Mouse (Mus musculus): ENCODE measurements around the gene Ccl22. TPM values are rescaled to one million over a fixed set of nuclear protein-coding genes. Genes with fewer than 3 reads are reported as not detected.

The Ccl22 gene
- polyA plus RNA-seq, 1 experiment from 2014 or later, result not detected

DNA sequence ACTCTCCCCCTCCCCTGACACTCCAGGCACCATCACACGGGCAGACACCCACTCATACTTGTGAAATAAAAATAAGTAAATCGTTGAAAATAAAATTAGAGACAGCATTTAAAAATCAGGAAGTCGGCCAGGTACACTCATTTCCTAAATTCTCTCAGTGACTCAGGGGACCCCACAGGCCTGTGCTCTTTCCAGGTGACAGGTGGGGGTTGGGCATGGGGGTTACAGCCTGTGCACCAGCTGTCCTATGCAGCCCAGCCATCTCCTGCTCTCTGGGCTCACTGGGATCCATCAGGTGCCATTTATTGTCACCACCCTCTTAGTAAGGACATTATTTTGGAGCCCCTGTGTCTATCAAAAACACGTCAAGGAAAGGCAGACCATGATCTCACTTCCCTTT, 38.5 kb downstream of the Ccl22 start:
- peaks cover 13% of the 10 kb centered on the region; the same call in 1 of the 2 replicates for H3K36me3 ChIP-seq
- no peak overlapping the region for H3K4me3 ChIP-seq
- peaks cover 38% of the 10 kb centered on the region for H3K4me1 ChIP-seq
- DNase-seq (ENCODE audit: low spot score), result no peak
- no peak overlapping the region for H3K27ac ChIP-seq (replicated peaks)
- whole genome bisulfite sequencing, result 83% methylated on average over 4 of the region's 4 CpGs
- peaks cover 25% of the 10 kb centered on the region; the same call in 1 of the 2 replicates for H3K27me3 ChIP-seq (ENCODE audit: low read depth, poor library complexity, severe bottlenecking)
- H3K9me3 ChIP-seq (replicated peaks), result no peaks in the 10 kb centered on the region

DNA sequence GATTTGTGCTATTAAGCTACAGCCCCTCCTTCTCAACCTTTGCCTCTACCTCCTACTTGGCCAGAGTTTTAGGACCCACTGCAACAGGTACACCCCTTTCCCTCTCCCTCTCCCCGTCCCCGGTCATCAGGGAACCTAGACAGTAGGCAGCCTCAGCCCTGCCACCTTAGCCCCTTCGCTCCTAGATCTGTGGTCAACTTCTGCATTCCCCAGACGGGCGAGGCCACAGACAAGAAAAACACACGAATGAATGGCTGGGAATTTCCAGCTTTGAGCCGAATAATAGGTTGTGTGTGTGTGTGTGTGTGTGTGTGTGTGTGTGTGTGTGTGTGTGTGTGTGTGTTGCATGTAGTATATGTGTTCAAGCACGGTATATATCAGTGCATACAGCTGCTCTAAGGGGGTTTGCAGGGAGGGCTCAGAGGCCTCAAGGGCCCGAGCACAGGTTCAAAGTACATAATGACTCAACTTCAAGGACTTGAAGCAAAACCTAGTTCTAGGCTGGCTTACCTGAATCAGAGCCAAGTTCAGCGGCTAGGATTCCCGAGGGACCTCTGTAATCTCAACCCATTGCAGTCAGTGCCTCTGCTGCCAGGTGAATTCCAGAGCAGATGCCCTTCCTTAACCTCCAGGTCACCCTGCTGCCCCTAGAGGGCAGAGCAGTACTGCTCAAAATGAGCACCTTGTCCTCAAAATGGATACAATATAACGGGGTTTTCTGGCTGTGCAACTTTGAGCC, 40.0 kb downstream of the Ccl22 start:
- Histone ChIP-seq H3K9me3 (replicated peaks) (no peaks in the 10 kb centered on the region), H3K36me3 (0 out of 2 replicates have a peak, but pooled peaks cover 5% of the 10 kb centered on the region), H3K4me1 (peaks cover 45% of the 10 kb centered on the region), H3K4me3 (no peak overlapping the region), H3K27me3 (ENCODE audit: low read depth, poor library complexity, severe bottlenecking) (peaks cover 24% of the 10 kb centered on the region; the same call in 1 of the 2 replicates), H3K27ac (replicated peaks) (no peak overlapping the region; the same call in 1 of the 2 replicates)
- no peak for DNase-seq (ENCODE audit: low spot score)
- 72% methylated on average over 12 of the region's 12 CpGs for WGBS

DNA sequence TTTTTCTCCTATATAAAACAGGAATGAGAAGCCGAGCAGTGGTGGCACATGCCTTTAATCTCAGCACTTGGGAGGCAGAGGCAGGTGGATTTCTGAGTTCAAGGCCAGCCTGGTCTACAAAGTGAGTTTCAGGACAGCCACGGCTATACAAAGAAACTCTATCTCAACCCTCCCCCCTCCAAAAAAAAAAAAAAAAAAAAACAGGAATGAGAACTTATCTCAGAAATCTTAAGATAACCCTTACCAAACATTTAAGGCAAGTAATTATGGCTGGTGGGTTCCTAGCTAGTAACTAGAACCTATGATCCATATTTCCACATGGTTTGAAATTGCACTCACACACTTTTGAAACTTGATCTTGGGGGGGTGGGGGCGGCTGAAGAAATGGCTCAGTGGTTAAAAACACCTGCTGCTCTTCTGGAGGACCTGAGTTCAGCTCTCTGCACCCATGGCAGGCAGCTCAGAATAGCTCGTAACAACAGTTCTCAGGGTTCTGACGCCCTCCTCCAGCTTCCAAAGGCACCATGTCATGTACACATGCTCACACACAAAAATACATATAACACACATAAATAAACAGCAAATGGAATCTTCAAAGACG, 40.7 kb downstream of the Ccl22 start:
- Histone ChIP-seq H3K36me3 (no peaks in the 10 kb centered on the region), H3K4me1 (peaks cover 42% of the 10 kb centered on the region), H3K9me3 (replicated peaks) (no peaks in the 10 kb centered on the region), H3K27ac (replicated peaks) (no peak overlapping the region), H3K4me3 (no peak overlapping the region), H3K27me3 (ENCODE audit: low read depth, poor library complexity, severe bottlenecking) (peaks cover 17% of the 10 kb centered on the region; the same call in 1 of the 2 replicates)
- WGBS, result 75% methylated on average over 6 of the region's 6 CpGs
- no peak for DNase-seq (ENCODE audit: low spot score)

DNA sequence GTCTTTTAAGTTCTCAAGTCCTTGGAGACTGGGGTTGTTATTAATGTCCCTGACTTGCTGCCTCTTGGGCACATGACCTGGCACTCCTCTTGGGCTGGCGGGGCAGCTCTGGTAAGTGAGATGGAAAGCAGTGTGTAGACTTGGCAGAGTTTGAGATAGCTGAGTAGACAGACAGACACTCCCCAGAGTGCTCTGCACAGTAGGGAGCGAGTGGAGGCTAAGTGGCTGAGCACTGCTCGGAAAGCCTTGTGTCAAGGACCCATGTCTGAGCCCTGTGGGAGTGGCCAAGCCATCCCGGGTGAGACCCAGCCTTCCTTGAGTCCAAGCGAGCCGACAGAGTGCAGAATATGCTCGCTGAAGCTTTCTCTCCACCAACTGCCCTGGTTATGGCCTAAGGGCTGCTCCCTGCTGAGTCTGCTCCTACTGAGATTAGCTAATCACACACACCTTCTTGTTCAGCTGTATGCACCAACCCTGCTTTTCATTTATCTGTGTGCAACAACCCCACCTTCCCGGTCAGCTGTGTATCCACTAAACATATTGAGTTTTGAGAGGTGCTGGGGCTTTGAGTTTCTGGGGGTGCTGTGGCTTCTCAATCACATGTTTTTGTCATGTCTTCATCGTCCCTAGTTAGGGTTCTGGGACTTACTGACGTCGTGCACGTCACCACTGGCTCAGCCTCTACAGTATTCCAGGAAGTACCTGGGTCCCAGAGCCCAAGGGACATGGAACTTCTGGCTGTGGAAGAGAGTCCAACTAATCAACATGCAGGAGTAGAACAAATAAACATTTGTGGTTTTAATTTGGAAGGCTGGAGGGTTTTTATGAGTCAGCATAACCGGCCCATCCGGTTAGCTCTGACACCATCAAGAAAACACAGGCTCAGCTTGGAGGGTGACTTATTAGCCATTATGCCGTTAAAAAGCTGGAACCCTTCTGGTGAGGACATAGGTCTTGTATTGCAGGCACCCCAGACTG, 42.4 kb downstream of the Ccl22 start:
- peaks cover 11% of the 10 kb centered on the region; the same call in 1 of the 2 replicates for H3K27me3 ChIP-seq (ENCODE audit: low read depth, poor library complexity, severe bottlenecking)
- no peaks in the 10 kb centered on the region for H3K36me3 ChIP-seq
- H3K9me3 ChIP-seq (replicated peaks), result no peaks in the 10 kb centered on the region
- H3K4me3 ChIP-seq, result no peak overlapping the region
- H3K27ac ChIP-seq (replicated peaks), result no peak overlapping the region
- 74% methylated on average over 15 of the region's 15 CpGs for WGBS
- peaks cover 27% of the 10 kb centered on the region for H3K4me1 ChIP-seq
- DNase-seq (ENCODE audit: low spot score), result no peak

DNA sequence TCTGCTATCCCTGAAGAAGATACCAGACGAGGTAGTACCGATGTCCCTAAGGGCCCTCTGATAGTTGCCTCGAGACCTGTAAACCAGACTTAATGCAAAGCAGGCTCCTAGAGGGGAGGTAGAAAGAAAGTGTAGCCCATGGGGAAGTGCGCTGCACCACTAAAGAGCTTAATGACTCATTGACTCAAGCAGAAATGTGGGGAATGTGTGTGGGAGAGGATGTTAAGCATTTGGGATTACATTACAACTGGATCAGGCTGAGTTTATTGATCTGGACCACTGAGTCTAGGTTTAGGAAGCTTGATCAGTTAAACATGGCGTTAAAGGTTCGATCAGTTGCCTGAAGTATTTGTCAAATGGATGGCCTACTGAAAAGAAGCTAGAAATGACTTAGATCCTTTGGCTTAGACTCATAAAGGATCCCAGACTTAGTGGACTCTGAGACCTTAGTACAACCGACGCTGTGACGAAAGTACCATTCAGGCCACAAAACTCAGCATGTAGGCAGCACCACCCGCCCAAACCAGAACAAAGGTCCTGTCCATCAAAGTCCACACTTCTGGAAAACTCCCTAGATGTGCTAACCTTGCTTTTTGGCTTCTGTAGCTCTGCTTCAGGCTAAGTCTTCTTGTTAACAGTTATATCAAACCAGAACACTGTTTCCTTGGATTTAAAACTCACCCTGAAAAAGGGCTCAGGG, 44.0 kb downstream of the Ccl22 start:
- H3K27ac ChIP-seq (replicated peaks), result peak overlapping the region; percentile 61

DNA sequence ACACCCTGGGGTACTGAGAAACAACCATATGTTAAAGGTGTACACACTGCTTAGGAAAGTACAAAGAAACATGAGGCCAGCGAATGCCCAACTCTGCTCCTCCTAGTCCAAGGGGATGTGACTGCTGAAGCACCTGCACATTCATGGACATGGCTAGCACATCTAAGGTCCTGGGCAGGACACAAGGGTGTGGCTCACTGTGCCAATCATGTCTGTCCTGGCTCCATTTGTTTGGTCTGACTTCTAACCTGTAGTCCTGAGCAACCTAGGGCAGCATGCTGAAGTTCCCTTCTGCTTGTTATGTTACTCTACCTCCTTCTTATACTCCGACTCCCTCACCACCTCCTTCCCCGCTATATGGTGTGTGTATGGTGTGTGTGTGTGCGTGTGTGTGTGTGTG, 49.0 kb downstream of the Ccl22 start:
- DNase-seq (ENCODE audit: low spot score), result no peak
- Histone ChIP-seq H3K9me3 (replicated peaks) (no peaks in the 10 kb centered on the region), H3K27me3 (ENCODE audit: low read depth, poor library complexity, severe bottlenecking) (no peaks in the 10 kb centered on the region), H3K36me3 (no peaks in the 10 kb centered on the region), H3K4me1 (peaks cover 13% of the 10 kb centered on the region), H3K4me3 (no peak overlapping the region), H3K27ac (replicated peaks) (no peak overlapping the region)
- WGBS, result 93% methylated on average over 4 of the region's 4 CpGs

More for the DNA sequence above, 44.0 kb downstream of the Ccl22 start:
- WGBS, result 47% methylated on average over 10 of the region's 10 CpGs
- Histone ChIP-seq H3K27me3 (ENCODE audit: low read depth, poor library complexity, severe bottlenecking) (peaks cover 11% of the 10 kb centered on the region; the same call in 1 of the 2 replicates), H3K36me3 (no peaks in the 10 kb centered on the region), H3K9me3 (replicated peaks) (no peaks in the 10 kb centered on the region), H3K4me1 (peaks cover 27% of the 10 kb centered on the region), H3K4me3 (no peak overlapping the region)
- no peak for DNase-seq (ENCODE audit: low spot score)

DNA sequence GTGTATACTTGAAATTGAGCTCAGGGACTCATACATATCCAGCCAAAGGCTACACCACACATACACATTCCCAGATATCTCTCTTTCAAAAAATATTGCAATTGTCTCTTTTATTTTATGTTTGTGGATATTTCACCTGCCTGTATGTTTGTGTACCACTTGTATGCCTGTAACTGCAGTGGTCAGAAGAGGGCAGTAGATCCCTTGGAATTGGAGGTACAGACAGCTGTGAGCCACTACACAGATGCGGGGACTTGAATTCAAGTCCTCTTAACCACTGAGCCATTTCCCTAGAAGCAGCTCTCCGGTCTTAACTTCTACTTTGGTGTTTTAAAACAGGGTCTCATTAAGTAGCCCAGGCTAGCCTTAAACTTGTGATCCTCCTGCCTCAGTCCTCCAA, 49.4 kb downstream of the Ccl22 start:
- no peaks in the 10 kb centered on the region for H3K36me3 ChIP-seq
- DNase-seq (ENCODE audit: low spot score), result no peak
- no peak overlapping the region for H3K27ac ChIP-seq (replicated peaks)
- 97% methylated on average over 2 of the region's 2 CpGs for WGBS
- no peaks in the 10 kb centered on the region for H3K27me3 ChIP-seq (ENCODE audit: low read depth, poor library complexity, severe bottlenecking)
- H3K4me1 ChIP-seq, result peaks cover 9% of the 10 kb centered on the region
- no peaks in the 10 kb centered on the region for H3K9me3 ChIP-seq (replicated peaks)
- no peak overlapping the region for H3K4me3 ChIP-seq

DNA sequence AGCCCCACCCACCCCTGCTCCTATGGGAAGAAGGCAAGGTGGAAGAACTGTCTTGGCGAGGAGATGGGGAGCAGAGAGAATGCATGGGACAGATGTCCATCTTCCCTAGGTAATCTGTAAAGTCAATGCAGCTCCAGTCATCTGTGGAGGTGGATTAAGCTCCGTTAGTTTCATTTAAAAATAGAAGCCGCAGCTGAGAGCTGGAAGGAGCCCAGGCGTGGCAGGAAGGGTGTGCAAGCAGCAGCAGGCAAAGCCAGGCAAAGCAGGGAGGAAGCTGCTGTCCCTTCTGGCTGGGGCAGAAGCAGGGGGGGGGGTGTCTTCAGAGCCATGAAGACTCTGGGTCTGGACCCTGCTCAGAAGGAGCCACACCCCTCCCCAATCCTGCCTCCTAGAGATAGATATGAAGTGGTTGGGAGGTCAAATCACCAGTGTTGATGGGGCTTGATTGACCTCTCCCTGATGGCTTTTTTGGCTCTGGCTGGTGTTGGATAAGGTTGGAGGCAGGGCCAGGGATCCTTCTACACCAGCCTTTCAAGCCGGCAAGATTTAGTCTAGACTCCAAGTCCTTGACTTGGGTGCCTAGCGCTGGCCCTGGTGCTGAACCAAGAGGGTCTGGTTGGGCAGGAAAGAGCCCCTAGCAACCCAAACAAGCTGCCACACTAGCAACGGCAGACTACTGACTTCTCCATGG, 55.0 kb downstream of the Ccl22 start:
- no peaks in the 10 kb centered on the region for H3K36me3 ChIP-seq
- no peak for DNase-seq (ENCODE audit: low spot score)
- no peaks in the 10 kb centered on the region for H3K9me3 ChIP-seq (replicated peaks)
- peaks cover 7% of the 10 kb centered on the region for H3K4me1 ChIP-seq
- H3K27me3 ChIP-seq (ENCODE audit: low read depth, poor library complexity, severe bottlenecking), result no peaks in the 10 kb centered on the region
- no peak overlapping the region for H3K27ac ChIP-seq (replicated peaks)
- no peak overlapping the region for H3K4me3 ChIP-seq
- 67% methylated on average over 7 of the region's 7 CpGs for WGBS

Other genes starting within 250 kb of the Ccl22 start
- 13.6 and 17.6 TPM in 2 replicates for gene Cpne2, start 212.6 kb upstream of the Ccl22 start, polyA plus RNA-seq (2016; fragmentation: Nextera tagmentation; extraction: Ambion mirVana)
- gene Rspry1, start 143.7 kb upstream of the Ccl22 start, polyA plus RNA-seq (2016; fragmentation: Nextera tagmentation; extraction: Ambion mirVana), result 45.2 and 49.5 TPM in 2 replicates
- gene Fam192a, start 143.6 kb upstream of the Ccl22 start, polyA plus RNA-seq (2016; fragmentation: Nextera tagmentation; extraction: Ambion mirVana), result 91.8 and 98.8 TPM in 2 replicates
- gene Arl2bp, start 79.0 kb upstream of the Ccl22 start, polyA plus RNA-seq (2016; fragmentation: Nextera tagmentation; extraction: Ambion mirVana), result 210 and 222 TPM in 2 replicates
- 0.34 and 0.36 TPM in 2 replicates for gene Pllp, start 49.3 kb upstream of the Ccl22 start, polyA plus RNA-seq (2016; fragmentation: Nextera tagmentation; extraction: Ambion mirVana)
- 13.6 and 14.3 TPM in 2 replicates for gene Cx3cl1, start 26.4 kb downstream of the Ccl22 start, polyA plus RNA-seq (2016; fragmentation: Nextera tagmentation; extraction: Ambion mirVana)
- not detected in 2 replicates for gene Ccl17, start 64.9 kb downstream of the Ccl22 start, polyA plus RNA-seq (2016; fragmentation: Nextera tagmentation; extraction: Ambion mirVana)
- 50.4 and 52.6 TPM in 2 replicates for gene Coq9, start 92.7 kb downstream of the Ccl22 start, polyA plus RNA-seq (2016; fragmentation: Nextera tagmentation; extraction: Ambion mirVana)
- 185 and 201 TPM in 2 replicates for gene Ciapin1, start 92.8 kb downstream of the Ccl22 start, polyA plus RNA-seq (2016; fragmentation: Nextera tagmentation; extraction: Ambion mirVana)
- gene Polr2c, start 111.9 kb downstream of the Ccl22 start, polyA plus RNA-seq (2016; fragmentation: Nextera tagmentation; extraction: Ambion mirVana), result 163 and 176 TPM in 2 replicates
- 11.3 and 14.5 TPM in 2 replicates for gene Dok4, start 130.7 kb downstream of the Ccl22 start, polyA plus RNA-seq (2016; fragmentation: Nextera tagmentation; extraction: Ambion mirVana)
- gene Ccdc102a, start 172.5 kb downstream of the Ccl22 start, polyA plus RNA-seq (2016; fragmentation: Nextera tagmentation; extraction: Ambion mirVana), result 13.0 and 13.1 TPM in 2 replicates
- 0.36 and 0.74 TPM in 2 replicates for gene Adgrg5, start 178.1 kb downstream of the Ccl22 start, polyA plus RNA-seq (2016; fragmentation: Nextera tagmentation; extraction: Ambion mirVana)
- gene Adgrg1, start 229.2 kb downstream of the Ccl22 start, polyA plus RNA-seq (2016; fragmentation: Nextera tagmentation; extraction: Ambion mirVana), result 116 and 163 TPM in 2 replicates

All from midbrain, embryonic 10.5 days (tissue).